Mouse (Mus musculus): ENCODE measurements at regions not wholly inside any gene's neighbourhood (a gene's known extent, or its start where the extent isn't known, plus 50 kb on each side); places are given as distances from the start of the nearest gene placed in this dataset.

- H3K4me1 ChIP-seq, result peaks cover 27% of the 10 kb centered on the region
- no peaks in the 10 kb centered on the region for H3K36me3 ChIP-seq
- H3K4me3 ChIP-seq, result peak overlapping the region; percentile 23; the same call in 1 of the 2 replicates
- H3K27me3 ChIP-seq (ENCODE audit: low read depth, poor library complexity, severe bottlenecking), result peaks cover 4% of the 10 kb centered on the region
- no peaks in the 10 kb centered on the region for H3K9me3 ChIP-seq (replicated peaks)
- DNase-seq (ENCODE audit: low spot score), result peak; percentile 21
- 29% methylated on average over 20 of the region's 20 CpGs for WGBS
- peak overlapping the region; percentile 35; the same call in 1 of the 2 replicates for H3K27ac ChIP-seq (replicated peaks)
Measured at GRCm38 (mm10) chr13:71690069-71690817, 273.3 kb downstream of the Irx1 start.

GRCm38 (mm10) chr13:71689187-71689586 lies 274.3 kb downstream of the Irx1 start:
- no peak for DNase-seq (ENCODE audit: low spot score)
- H3K27me3 ChIP-seq (ENCODE audit: low read depth, poor library complexity, severe bottlenecking), result peaks cover 4% of the 10 kb centered on the region
- 44% methylated on average over 9 of the region's 9 CpGs for WGBS
- no peaks in the 10 kb centered on the region for H3K9me3 ChIP-seq (replicated peaks)
- H3K36me3 ChIP-seq, result no peaks in the 10 kb centered on the region
- peaks cover 27% of the 10 kb centered on the region for H3K4me1 ChIP-seq
- H3K27ac ChIP-seq (replicated peaks), result no peak overlapping the region
- no peak overlapping the region for H3K4me3 ChIP-seq

- WGBS, result 88% methylated on average over 10 of the region's 10 CpGs
- no peaks in the 10 kb centered on the region for H3K27me3 ChIP-seq (ENCODE audit: low read depth, poor library complexity, severe bottlenecking)
- H3K27ac ChIP-seq (replicated peaks), result no peak overlapping the region
- H3K4me3 ChIP-seq, result no peak overlapping the region
- no peaks in the 10 kb centered on the region for H3K36me3 ChIP-seq
- H3K4me1 ChIP-seq, result 0 out of 2 replicates have a peak, but pooled peaks cover 6% of the 10 kb centered on the region
- no peak for DNase-seq (ENCODE audit: low spot score)
- no peaks in the 10 kb centered on the region for H3K9me3 ChIP-seq (replicated peaks)
Measured at GRCm38 (mm10) chr13:71676081-71676624, 287.4 kb downstream of the Irx1 start.

GRCm38 (mm10) chr13:71669956-71670739 lies 293.4 kb downstream of the Irx1 start:
- H3K27me3 ChIP-seq (ENCODE audit: low read depth, poor library complexity, severe bottlenecking), result no peaks in the 10 kb centered on the region

GRCm38 (mm10) chr13:71668256-71668655 lies 295.3 kb downstream of the Irx1 start:
- no peak for DNase-seq (ENCODE audit: low spot score)
- Histone ChIP-seq H3K27me3 (ENCODE audit: low read depth, poor library complexity, severe bottlenecking) (no peaks in the 10 kb centered on the region), H3K4me3 (no peak overlapping the region), H3K27ac (replicated peaks) (no peak overlapping the region), H3K4me1 (no peaks in the 10 kb centered on the region), H3K36me3 (no peaks in the 10 kb centered on the region), H3K9me3 (replicated peaks) (no peaks in the 10 kb centered on the region)
- 85% methylated on average over 2 of the region's 2 CpGs for WGBS

More at GRCm38 (mm10) chr13:71669956-71670739, 293.4 kb downstream of the Irx1 start:
- 0 out of 2 replicates have a peak, but pooled peaks cover 3% of the 10 kb centered on the region for H3K4me1 ChIP-seq
- H3K27ac ChIP-seq (replicated peaks), result no peak overlapping the region
- WGBS, result 92% methylated on average over 6 of the region's 6 CpGs
- no peak for DNase-seq (ENCODE audit: low spot score)
- H3K9me3 ChIP-seq (replicated peaks), result no peaks in the 10 kb centered on the region
- H3K36me3 ChIP-seq, result no peaks in the 10 kb centered on the region
- no peak overlapping the region for H3K4me3 ChIP-seq

- no peak for DNase-seq (ENCODE audit: low spot score)
- Histone ChIP-seq H3K27ac (replicated peaks) (no peak overlapping the region), H3K4me3 (no peak overlapping the region), H3K36me3 (no peaks in the 10 kb centered on the region), H3K27me3 (ENCODE audit: low read depth, poor library complexity, severe bottlenecking) (no peaks in the 10 kb centered on the region), H3K4me1 (no peaks in the 10 kb centered on the region), H3K9me3 (replicated peaks) (no peaks in the 10 kb centered on the region)
- WGBS, result 81% methylated on average over 7 of the region's 7 CpGs
Measured at GRCm38 (mm10) chr13:71665221-71665916, 298.2 kb downstream of the Irx1 start.

DNA sequence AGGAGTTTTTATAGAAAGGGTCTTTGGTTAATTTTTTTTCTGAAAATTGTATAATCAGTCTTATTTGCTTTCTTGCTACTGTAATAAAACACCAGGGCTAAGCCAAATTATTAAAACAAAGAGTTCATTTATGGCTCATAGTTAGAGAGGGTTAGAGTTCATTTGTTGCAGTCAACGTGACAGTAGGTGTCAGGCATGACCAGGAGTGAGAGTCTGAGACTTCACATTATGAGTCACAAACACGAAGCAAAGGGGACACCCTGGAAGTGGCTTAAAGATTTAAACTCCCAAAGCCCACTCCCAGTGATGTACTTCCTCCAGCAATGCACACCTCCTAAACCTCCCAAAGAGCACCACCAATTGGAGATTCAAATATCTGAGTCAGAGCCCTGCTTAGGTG lies 305.6 kb downstream of the Irx1 start:
- 85% methylated on average over 2 of the region's 2 CpGs for WGBS
- no peaks in the 10 kb centered on the region for H3K9me3 ChIP-seq (replicated peaks)
- H3K36me3 ChIP-seq, result no peaks in the 10 kb centered on the region
- DNase-seq (ENCODE audit: low spot score), result no peak
- no peaks in the 10 kb centered on the region for H3K27me3 ChIP-seq (ENCODE audit: low read depth, poor library complexity, severe bottlenecking)
- H3K4me3 ChIP-seq, result no peak overlapping the region
- H3K4me1 ChIP-seq, result peaks cover 5% of the 10 kb centered on the region; the same call in 1 of the 2 replicates
- H3K27ac ChIP-seq (replicated peaks), result no peak overlapping the region

GRCm38 (mm10) chr13:71653939-71654467 lies 309.5 kb downstream of the Irx1 start:
- H3K36me3 ChIP-seq, result no peaks in the 10 kb centered on the region
- WGBS, result 84% methylated on average over 6 of the region's 6 CpGs
- no peak overlapping the region for H3K27ac ChIP-seq (replicated peaks)
- DNase-seq (ENCODE audit: low spot score), result no peak
- H3K27me3 ChIP-seq (ENCODE audit: low read depth, poor library complexity, severe bottlenecking), result no peaks in the 10 kb centered on the region
- H3K9me3 ChIP-seq (replicated peaks), result no peaks in the 10 kb centered on the region
- H3K4me3 ChIP-seq, result no peak overlapping the region
- peaks cover 20% of the 10 kb centered on the region for H3K4me1 ChIP-seq

- Histone ChIP-seq H3K9me3 (replicated peaks) (no peaks in the 10 kb centered on the region), H3K4me3 (no peak overlapping the region), H3K4me1 (peaks cover 22% of the 10 kb centered on the region), H3K36me3 (no peaks in the 10 kb centered on the region), H3K27ac (replicated peaks) (no peak overlapping the region), H3K27me3 (ENCODE audit: low read depth, poor library complexity, severe bottlenecking) (no peaks in the 10 kb centered on the region)
- 76% methylated on average over 8 of the region's 8 CpGs for WGBS
- DNase-seq (ENCODE audit: low spot score), result no peak
Measured at GRCm38 (mm10) chr13:71653212-71653938, 310.1 kb downstream of the Irx1 start.

DNA sequence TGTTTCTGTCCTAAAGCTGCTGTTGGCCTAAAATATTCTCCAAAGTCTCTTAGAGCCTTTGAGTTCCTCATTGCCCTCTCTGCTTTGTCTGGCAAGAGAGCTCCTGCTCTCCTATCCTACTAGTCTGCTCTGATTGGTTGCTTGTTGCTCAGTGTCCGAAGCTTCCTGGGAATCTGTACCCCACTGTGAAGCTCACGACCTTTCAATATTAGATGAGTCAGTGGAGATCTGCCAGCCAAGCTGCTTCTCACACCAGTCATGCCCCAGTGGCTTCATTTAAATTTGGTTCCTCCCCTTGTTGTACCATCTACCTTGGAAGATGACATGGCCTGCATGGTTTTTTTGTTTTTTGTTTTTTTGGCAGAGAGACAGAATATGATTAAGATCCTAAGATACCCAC lies 313.6 kb downstream of the Irx1 start:
- H3K36me3 ChIP-seq, result no peaks in the 10 kb centered on the region
- H3K27me3 ChIP-seq (ENCODE audit: low read depth, poor library complexity, severe bottlenecking), result no peaks in the 10 kb centered on the region
- WGBS, result 8% methylated on average over 2 of the region's 2 CpGs
- H3K4me1 ChIP-seq, result peaks cover 22% of the 10 kb centered on the region
- H3K9me3 ChIP-seq (replicated peaks), result no peaks in the 10 kb centered on the region
- DNase-seq (ENCODE audit: low spot score), result no peak
- H3K27ac ChIP-seq (replicated peaks), result no peak overlapping the region
- H3K4me3 ChIP-seq, result no peak overlapping the region

GRCm38 (mm10) chr13:71649031-71649430 lies 314.5 kb downstream of the Irx1 start:
- 74% methylated on average over 2 of the region's 2 CpGs for WGBS
- H3K36me3 ChIP-seq, result no peaks in the 10 kb centered on the region
- H3K27ac ChIP-seq (replicated peaks), result no peak overlapping the region
- H3K27me3 ChIP-seq (ENCODE audit: low read depth, poor library complexity, severe bottlenecking), result no peaks in the 10 kb centered on the region
- peaks cover 22% of the 10 kb centered on the region for H3K4me1 ChIP-seq
- H3K9me3 ChIP-seq (replicated peaks), result no peaks in the 10 kb centered on the region
- DNase-seq (ENCODE audit: low spot score), result no peak
- no peak overlapping the region for H3K4me3 ChIP-seq

- peaks cover 8% of the 10 kb centered on the region for H3K27me3 ChIP-seq (ENCODE audit: low read depth, poor library complexity, severe bottlenecking)
- no peaks in the 10 kb centered on the region for H3K9me3 ChIP-seq (replicated peaks)
- H3K27ac ChIP-seq (replicated peaks), result no peak overlapping the region
- H3K4me1 ChIP-seq, result peaks cover 22% of the 10 kb centered on the region
- H3K4me3 ChIP-seq, result no peak overlapping the region
- no peak for DNase-seq (ENCODE audit: low spot score)
- no peaks in the 10 kb centered on the region for H3K36me3 ChIP-seq
- 65% methylated on average over 2 of the region's 2 CpGs for WGBS
Measured at GRCm38 (mm10) chr13:71631447-71631846, 332.1 kb downstream of the Irx1 start.

Data from midbrain, embryonic 10.5 days (tissue).